Mouse (Mus musculus) MEL (cell line): ENCODE measurements around the gene Ucp2. TPM values are rescaled to one million over a fixed set of nuclear protein-coding genes. Genes with fewer than 3 reads are reported as not detected.

ENCODE experiments used
- DNase-seq: peaks from one replicate; pipeline ENCODE4 v3.0.0; 2011; ENCODE audit warnings: low read depth, low spot score
- H3K27ac ChIP-seq: 2 replicates; pipeline ENCODE4 v1.5.1; 2012; ENCODE audit warnings: low read depth, mild to moderate bottlenecking, control low read depth, low read length, moderate library complexity; ENCODE audit not compliant: control insufficient read depth
- H3K27me3 ChIP-seq, 2 experiments: fragments of 150-350 bp in 1 of 2; sonication (generic) in 1 of 2; 2 replicates each; pipeline ENCODE4 v1.6.1; 2012; ENCODE audit warnings: low read length in 2 of 2, mild to moderate bottlenecking in 2 of 2, improper control_type of control experiment in 1 of 2, moderate library complexity in 1 of 2; ENCODE audit not compliant: insufficient read depth in 2 of 2, control insufficient read depth in 1 of 2
- H3K36me3 ChIP-seq, 2 experiments: 2 replicates each; pipeline ENCODE4 v1.6.1; 2012 to 2014; ENCODE audit warnings: low read length in 2 of 2, improper control_type of control experiment in 1 of 2, inconsistent platforms in 1 of 2, mild to moderate bottlenecking in 1 of 2; ENCODE audit not compliant: insufficient read depth in 2 of 2, control insufficient read depth in 1 of 2
- H3K4me1 ChIP-seq, 2 experiments: fragments of 150-350 bp in 1 of 2; sonication (generic) in 1 of 2; 2 replicates each; pipeline ENCODE4 v1.6.1; 2012; ENCODE audit warnings: low read length in 2 of 2, improper control_type of control experiment in 1 of 2, mild to moderate bottlenecking in 1 of 2; ENCODE audit not compliant: insufficient read depth in 2 of 2, control insufficient read depth in 1 of 2
- H3K4me3 ChIP-seq, 2 experiments: fragments of 150-350 bp in 1 of 2; sonication (generic) in 1 of 2; 2 replicates each; pipeline ENCODE4 v1.5.1; 2012; ENCODE audit warnings: low read depth in 2 of 2, low read length in 2 of 2, mild to moderate bottlenecking in 2 of 2, moderate library complexity in 2 of 2, control low read depth in 1 of 2, improper control_type of control experiment in 1 of 2; ENCODE audit not compliant: control insufficient read depth in 1 of 2, insufficient read depth in 1 of 2
- H3K79me2 ChIP-seq: 2 replicates; pipeline ENCODE4 v1.6.1; 2012; ENCODE audit warnings: mild to moderate bottlenecking, low read length, moderate library complexity; ENCODE audit not compliant: control insufficient read depth, poor library complexity, insufficient read depth
- H3K9ac ChIP-seq: 2 replicates; pipeline ENCODE4 v1.6.1; 2012; ENCODE audit warnings: low read depth, mild to moderate bottlenecking, control low read depth, low read length, moderate library complexity; ENCODE audit not compliant: control insufficient read depth, poor library complexity, severe bottlenecking
- H3K9me3 ChIP-seq: fragments of 150-350 bp; sonication (generic); replicated peaks from 2 replicates; pipeline ENCODE4 v1.6.1; 2012; ENCODE audit warnings: mild to moderate bottlenecking, low read length, improper control_type of control experiment, moderate library complexity; ENCODE audit not compliant: insufficient read depth
- CHD2 ChIP-seq: IDR thresholded peaks from 2 replicates; pipeline ENCODE4 v1.6.1; 2011; ENCODE audit warnings: low read length, improper control_type of control experiment
- E2F4 ChIP-seq: IDR thresholded peaks from 2 replicates; pipeline ENCODE4 v1.6.1; 2011; ENCODE audit warnings: low read depth, low read length, improper control_type of control experiment, borderline replicate concordance
- ELF1 ChIP-seq: IDR thresholded peaks from 2 replicates; pipeline ENCODE4 v1.6.1; 2014; ENCODE audit warnings: low read depth, mild to moderate bottlenecking, inconsistent platforms, low read length, improper control_type of control experiment, moderate library complexity
- EP300 ChIP-seq, 2 experiments: IDR thresholded peaks; 2 replicates each; pipeline ENCODE4 v1.6.1; 2011; ENCODE audit warnings: improper control_type of control experiment in 2 of 2, low read length in 2 of 2, low read depth in 1 of 2, mild to moderate bottlenecking in 1 of 2
- ETS1 ChIP-seq: IDR thresholded peaks from 2 replicates; pipeline ENCODE4 v1.6.1; 2012; ENCODE audit warnings: low read depth, mild to moderate bottlenecking, inconsistent platforms, low read length, improper control_type of control experiment, moderate library complexity
- GATA1 ChIP-seq: IDR thresholded peaks from 2 replicates; pipeline ENCODE4 v1.6.1; 2011; ENCODE audit warnings: low read depth, low read length, improper control_type of control experiment
- HCFC1 ChIP-seq: IDR thresholded peaks from 2 replicates; pipeline ENCODE4 v1.6.1; 2012; ENCODE audit warnings: low read depth, mild to moderate bottlenecking, inconsistent platforms, low read length, improper control_type of control experiment, moderate library complexity
- JUND ChIP-seq: IDR thresholded peaks from 2 replicates; pipeline ENCODE4 v1.6.1; 2011; ENCODE audit warnings: low read depth, mild to moderate bottlenecking, improper control_type of control experiment, low read length
- KAT2A ChIP-seq: conservative IDR thresholded peaks from 2 replicates; pipeline ENCODE4 v1.6.1; 2012; ENCODE audit warnings: low read depth, low read length, improper control_type of control experiment, inconsistent platforms
- MAX ChIP-seq: IDR thresholded peaks from 2 replicates; pipeline ENCODE4 v1.6.1; 2011; ENCODE audit warnings: low read length, improper control_type of control experiment
- MAZ ChIP-seq: IDR thresholded peaks from 2 replicates; pipeline ENCODE4 v1.6.1; 2012; ENCODE audit warnings: low read depth, mild to moderate bottlenecking, inconsistent platforms, low read length, improper control_type of control experiment
- MEF2A ChIP-seq: IDR thresholded peaks from 2 replicates; pipeline ENCODE4 v1.6.1; 2014; ENCODE audit warnings: low read depth, mild to moderate bottlenecking, inconsistent platforms, low read length, improper control_type of control experiment; ENCODE audit not compliant: poor library complexity, insufficient replicate concordance, severe bottlenecking; ENCODE audit errors: extremely low read depth
- MXI1 ChIP-seq: IDR thresholded peaks from 2 replicates; pipeline ENCODE4 v1.6.1; 2011; ENCODE audit warnings: mild to moderate bottlenecking, low read depth, low read length, improper control_type of control experiment
- MYB ChIP-seq: IDR thresholded peaks from 2 replicates; pipeline ENCODE4 v1.6.1; 2011; ENCODE audit warnings: mild to moderate bottlenecking, low read depth, low read length, improper control_type of control experiment
- MYC ChIP-seq: IDR thresholded peaks from 2 replicates; pipeline ENCODE4 v1.6.1; 2011; ENCODE audit warnings: low read depth, mild to moderate bottlenecking, low read length, improper control_type of control experiment, moderate library complexity
- NELFE ChIP-seq: IDR thresholded peaks from 2 replicates; pipeline ENCODE4 v1.6.1; 2011; ENCODE audit warnings: low read depth, low read length, improper control_type of control experiment
- POLR2A ChIP-seq, 2 experiments: IDR thresholded peaks; 2 replicates each; pipeline ENCODE4 v1.6.1; 2011 to 2012; ENCODE audit warnings: low read length in 2 of 2, mild to moderate bottlenecking in 2 of 2, control low read depth in 1 of 2, improper control_type of control experiment in 1 of 2, low read depth in 1 of 2, moderate library complexity in 1 of 2; ENCODE audit not compliant: control insufficient read depth in 1 of 2, insufficient read depth in 1 of 2, poor library complexity in 1 of 2
- POLR2AphosphoS2 ChIP-seq: IDR thresholded peaks from 2 replicates; pipeline ENCODE4 v1.6.1; 2011; ENCODE audit warnings: low read length, improper control_type of control experiment
- POLR2AphosphoS5 ChIP-seq: IDR thresholded peaks from 2 replicates; pipeline ENCODE4 v1.6.1; 2012; ENCODE audit warnings: low read depth, borderline replicate concordance, mild to moderate bottlenecking, inconsistent platforms, low read length, moderate library complexity, mixed read lengths
- RCOR1 ChIP-seq: IDR thresholded peaks from 2 replicates; pipeline ENCODE4 v1.6.1; 2012; ENCODE audit warnings: low read depth, mild to moderate bottlenecking, inconsistent platforms, low read length, improper control_type of control experiment
- SIN3A ChIP-seq: IDR thresholded peaks from 2 replicates; pipeline ENCODE4 v1.6.1; 2012; ENCODE audit warnings: low read length, improper control_type of control experiment, inconsistent platforms
- TAL1 ChIP-seq: IDR thresholded peaks from 2 replicates; pipeline ENCODE4 v1.6.1; 2012; ENCODE audit warnings: mild to moderate bottlenecking, inconsistent platforms, low read length, moderate library complexity, mixed read lengths
- TCF12 ChIP-seq: IDR thresholded peaks from 2 replicates; pipeline ENCODE4 v1.6.1; 2014; ENCODE audit warnings: low read depth, mild to moderate bottlenecking, inconsistent platforms, low read length, improper control_type of control experiment, moderate library complexity
- USF1 ChIP-seq: IDR thresholded peaks from 2 replicates; pipeline ENCODE4 v1.6.1; 2014; ENCODE audit warnings: low read depth, mild to moderate bottlenecking, inconsistent platforms, low read length, improper control_type of control experiment, moderate library complexity
- USF2 ChIP-seq, 2 experiments: IDR thresholded peaks; 2 replicates each; pipeline ENCODE4 v1.6.1; 2011 to 2012; ENCODE audit warnings: improper control_type of control experiment in 2 of 2, low read length in 2 of 2, borderline replicate concordance in 1 of 2, inconsistent platforms in 1 of 2, low read depth in 1 of 2, mild to moderate bottlenecking in 1 of 2; ENCODE audit not compliant: insufficient read depth in 1 of 2
- ZC3H11A ChIP-seq: IDR thresholded peaks from 2 replicates; pipeline ENCODE4 v1.6.1; 2012; ENCODE audit warnings: low read depth, mild to moderate bottlenecking, inconsistent platforms, low read length, improper control_type of control experiment
- ZKSCAN1 ChIP-seq: IDR thresholded peaks from 2 replicates; pipeline ENCODE4 v1.6.1; 2012; ENCODE audit warnings: low read depth, mild to moderate bottlenecking, inconsistent platforms, low read length, improper control_type of control experiment, moderate library complexity
- ZMIZ1 ChIP-seq: IDR thresholded peaks from 2 replicates; pipeline ENCODE4 v1.6.1; 2012; ENCODE audit warnings: low read depth, mild to moderate bottlenecking, inconsistent platforms, low read length, improper control_type of control experiment, moderate library complexity
- polyA plus RNA-seq, 2 experiments: library from polyadenylated mRNA; stranded (reverse) in 1 of 2; unstranded in 1 of 2; fragments of >175 nt in 1 of 2; fragments of >200 nt in 1 of 2; gene quantifications; 2 replicates each; pipeline versions ENCODE4 v1.2.1 to v1.2.4; 2012; ENCODE audit warnings: low replicate concordance in 2 of 2, low read depth in 1 of 2; ENCODE audit not compliant: insufficient read length in 2 of 2, insufficient read depth in 1 of 2, missing spikeins in 1 of 2
- total RNA-seq: library from RNA; depleted of rRNA; stranded (reverse); fragments of 300-350 nt; gene quantifications from 2 replicates; pipeline ENCODE4 v1.2.3, GENCODE M21; 2012

Ucp2 gene
- total and polyA plus RNA-seq, 3 experiments, result 139 to 724 TPM; not detected in 1

GRCm38 (mm10) chr7:100448530-100448929 is 44.6 kb upstream of the Ucp2 start:
- Histone ChIP-seq H3K9ac (no peak overlapping the region), H3K79me2 (no peaks in the 10 kb centered on the region), H3K36me3 (peaks cover 0 to 16% of the 10 kb centered on the region in 2 experiments; a peak in 3 of 4 replicates), H3K27ac (peak overlapping the region; percentile 51), H3K4me1 (peaks cover 10 to 18% of the 10 kb centered on the region in 2 experiments; a peak in 3 of 4 replicates)
- TF ChIP-seq TCF12 (no peak), HCFC1 (no peak), RCOR1 (no peak), TAL1 (no peak), KAT2A (no peak; the same call in 1 of the 2 replicates), MAX (no peak), E2F4 (no peak), POLR2AphosphoS2 (no peak), MAZ (no peak), ZC3H11A (no peak), MYC (no peak), USF2 (IDR thresholded peaks at IDR 0.05; ENCODE audit: borderline replicate concordance in 1 of 2, insufficient read depth in 1 of 2, low read depth in 1 of 2, low read length in 2 of 2) (no peak), POLR2AphosphoS5 (no peak), EP300 (IDR thresholded peaks at IDR 0.05; ENCODE audit: low read depth in 1 of 2, low read length in 2 of 2) (no peak), ELF1 (no peak), MEF2A (no peak), JUND (no peak), CHD2 (no peak), SIN3A (no peak)
- TF ChIP-seq, all 39 proteins: peak for 0
- no peaks in the 10 kb centered on the region for H3K9me3 ChIP-seq
- H3K4me3 ChIP-seq, result no peak overlapping the region
- DNase-seq, result no peak
- H3K27me3 ChIP-seq, result no peaks in the 10 kb centered on the region

- Histone ChIP-seq H3K79me2 (no peaks in the 10 kb centered on the region), H3K9ac (no peak overlapping the region), H3K27me3 (no peaks in the 10 kb centered on the region), H3K4me1 (peaks cover 10 to 17% of the 10 kb centered on the region in 2 experiments; a peak in 3 of 4 replicates), H3K4me3 (no peak overlapping the region), H3K36me3 (peaks cover 0 to 14% of the 10 kb centered on the region in 2 experiments; a peak in 3 of 4 replicates), H3K9me3 (no peaks in the 10 kb centered on the region), H3K27ac (peak overlapping the region; percentile 54)
- no peak for TF ChIP-seq POLR2A (IDR thresholded peaks at IDR 0.05; ENCODE audit: control insufficient read depth in 1 of 2, insufficient read depth in 1 of 2, low read depth in 1 of 2, low read length in 2 of 2, poor library complexity in 1 of 2)
- TF ChIP-seq NELFE, result no peak
- TF ChIP-seq ELF1, result no peak
- peak; percentile 59; the same call in 1 of the 2 replicates for TF ChIP-seq JUND
- TF ChIP-seq TAL1, result peak; percentile 32; the same call in 1 of the 2 replicates
- no peak for TF ChIP-seq MAZ
- TF ChIP-seq RCOR1, result peak; percentile 92
- TF ChIP-seq MYB, result no peak
- no peak for TF ChIP-seq ZKSCAN1
- peak; percentile 90 for TF ChIP-seq ETS1
- TF ChIP-seq ZMIZ1, result no peak
- TF ChIP-seq USF1, result peak; percentile 62; the same call in 1 of the 2 replicates
- TF ChIP-seq USF2 (IDR thresholded peaks at IDR 0.05; ENCODE audit: borderline replicate concordance in 1 of 2, insufficient read depth in 1 of 2, low read depth in 1 of 2, low read length in 2 of 2), result no peak
- TF ChIP-seq EP300 (IDR thresholded peaks at IDR 0.05; ENCODE audit: low read depth in 1 of 2, low read length in 2 of 2), result peak; percentile 74 to 84
- peak; percentile 64; the same call in 1 of the 2 replicates for TF ChIP-seq SIN3A
- no peak for TF ChIP-seq MEF2A
- TF ChIP-seq POLR2AphosphoS2, result no peak
- peak; percentile 76; the same call in 1 of the 2 replicates for TF ChIP-seq TCF12
- TF ChIP-seq GATA1, result peak; percentile 79
- peak; percentile 61; the same call in 1 of the 2 replicates for TF ChIP-seq MXI1
- TF ChIP-seq KAT2A, result 0 out of 2 replicates have a peak, but pooled peaks have one; percentile 28
- peak; percentile 60 for TF ChIP-seq MAX
- DNase-seq, result peak; percentile 82
These were observed 44.2 kb upstream of the Ucp2 start for GRCm38 (mm10) chr7:100448985-100449384.
